Mouse (Mus musculus) heart, embryonic 11.5 days (tissue): ENCODE data around the gene Srp68. TPM values are rescaled to one million over a fixed set of nuclear protein-coding genes. Genes with fewer than 3 reads are reported as not detected.
"Not testable (repeated sequence)": the region's sequence is repeated elsewhere in the genome, so short reads cannot be mapped to it uniquely, and the experiment has no call there.

Experiments used
- ATAC-seq: fragments of 200-750 bp; cut with Nextera tagmentation; replicated peaks from 2 replicates; pipeline ENCODE4 v1.8.0; 2017; ENCODE audit warnings: moderate library complexity; ENCODE audit not compliant: insufficient number of reproducible peaks, low FRiP score, low TSS enrichment
- H3K27ac ChIP-seq: fragments of 300-500 bp; sonication (generic); 2 replicates; pipeline ENCODE4 v1.5.1; 2014; ENCODE audit warnings: mild to moderate bottlenecking, low read depth, low read length
- H3K27me3 ChIP-seq: fragments of 300-500 bp; sonication (generic); 2 replicates; pipeline ENCODE4 v1.6.1; 2014; ENCODE audit warnings: mild to moderate bottlenecking, low read length, mixed read lengths; ENCODE audit not compliant: control insufficient read depth, insufficient read depth
- H3K36me3 ChIP-seq: fragments of 300-500 bp; sonication (generic); 2 replicates; pipeline ENCODE4 v1.6.1; 2014; ENCODE audit warnings: mild to moderate bottlenecking, low read length, moderate library complexity, mixed read lengths; ENCODE audit not compliant: control insufficient read depth, insufficient read depth
- H3K4me1 ChIP-seq: fragments of 300-500 bp; sonication (generic); 2 replicates; pipeline ENCODE4 v1.6.1; 2014; ENCODE audit warnings: low read length; ENCODE audit not compliant: control insufficient read depth, insufficient read depth
- H3K4me2 ChIP-seq: fragments of 300-500 bp; sonication (generic); 2 replicates; pipeline ENCODE4 v1.6.1; 2014; ENCODE audit warnings: mild to moderate bottlenecking, moderate library complexity
- H3K4me3 ChIP-seq: fragments of 300-500 bp; sonication (generic); 2 replicates; pipeline ENCODE4 v1.5.1; 2014; ENCODE audit warnings: low read depth, low read length
- H3K9ac ChIP-seq: fragments of 300-500 bp; sonication (generic); 2 replicates; pipeline ENCODE4 v1.6.1; 2014; ENCODE audit warnings: mild to moderate bottlenecking, low read depth, low read length, moderate library complexity
- H3K9me3 ChIP-seq: fragments of 300-500 bp; sonication (generic); replicated peaks from 2 replicates; pipeline ENCODE4 v1.6.1; 2016; ENCODE audit warnings: low read length; ENCODE audit not compliant: control insufficient read depth
- WGBS: fragments of 180-500 bp; shearing (Covaris S2); extraction: QIAGEN DNeasy Blood & Tissue Kit; methylation state at CpG from one replicate; pipeline ENCODE4 v1.1.7; 2014; ENCODE audit not compliant: insufficient replicate concordance; 5-methylcytosine and 5-hydroxymethylcytosine counted together
- polyA plus RNA-seq: library from polyadenylated mRNA; unstranded; fragments of >200 nt; fragmentation: Nextera tagmentation; extraction: Ambion mirVana; gene quantifications from 2 replicates; pipeline ENCODE4 v1.2.1, GENCODE M21; 2014

Srp68 gene
- polyA plus RNA-seq, 1 experiment from 2014 or later: 61.9 TPM

DNA sequence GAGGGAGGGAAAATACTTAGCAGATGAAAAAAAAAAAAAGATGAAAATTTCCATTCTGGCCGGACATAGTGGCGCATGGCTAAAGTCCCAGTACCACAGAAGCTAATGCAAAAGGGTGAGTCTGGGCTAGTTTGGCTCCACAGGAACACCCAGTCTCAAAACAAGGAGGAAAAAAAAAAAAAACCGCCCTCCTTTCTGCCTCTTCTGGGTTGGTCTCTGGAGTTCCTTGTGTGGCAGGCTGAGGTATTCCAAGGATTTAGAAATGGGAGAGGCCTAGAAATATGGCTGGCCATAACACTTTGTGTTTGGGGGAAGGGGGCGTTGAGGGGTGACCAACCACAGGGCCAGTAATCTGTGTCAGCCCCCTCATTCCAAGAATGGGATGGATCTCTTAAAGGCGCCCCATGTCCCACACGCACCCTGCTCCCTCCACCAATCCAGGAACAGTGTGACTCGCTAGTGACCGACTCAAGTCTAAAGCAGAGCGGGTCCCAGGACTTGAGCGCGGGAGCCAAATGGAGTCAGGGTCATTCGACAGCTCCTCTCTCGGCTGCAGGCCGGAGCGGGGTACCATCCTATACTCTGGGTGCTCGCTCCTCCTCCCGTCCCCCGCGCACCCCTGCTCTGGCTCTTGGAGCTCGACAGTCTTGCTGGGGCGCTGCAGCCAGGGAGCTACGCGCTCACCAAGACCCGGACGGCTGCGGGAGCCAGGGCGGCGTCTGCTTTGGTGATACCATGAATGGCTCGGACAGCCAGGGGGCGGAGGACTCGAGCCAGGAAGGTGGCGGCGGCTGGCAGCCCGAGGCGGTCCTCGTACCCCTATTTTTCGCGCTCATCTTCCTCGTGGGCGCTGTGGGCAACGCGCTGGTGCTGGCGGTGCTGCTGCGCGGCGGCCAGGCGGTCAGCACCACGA, 7.0 kb upstream of the Srp68 start, which contains the start of gene Galr2:
TSS of gene Galr2 (plus strand) at position 189 of the 913 bp plus-strand sequence.
- Histone ChIP-seq H3K4me2 (peak within 1 kb of the TSS; percentile 68), H3K27me3 (peaks cover 64% of the 10 kb centered on the region)

DNA sequence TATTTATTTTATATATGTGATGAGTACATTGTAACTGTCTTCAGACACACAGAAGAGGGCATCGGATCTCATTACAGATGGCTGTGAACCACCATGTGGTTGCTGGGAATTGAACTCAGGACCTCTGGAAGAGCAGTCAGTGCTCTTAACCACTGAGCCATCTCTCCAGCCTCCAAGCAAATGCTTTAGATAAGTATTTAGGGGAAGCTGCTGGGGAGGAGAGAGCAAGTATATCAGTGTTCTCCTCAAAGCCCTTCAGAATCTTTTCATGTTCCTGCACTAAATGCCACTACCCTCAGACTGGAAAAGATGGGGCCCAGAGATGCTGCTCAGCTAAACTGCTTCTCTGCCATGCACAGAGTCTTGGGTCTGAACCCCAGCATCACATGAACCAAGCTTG, 3.2 kb upstream of the Srp68 start:
- H3K36me3 ChIP-seq, ATAC-seq, H3K27ac ChIP-seq, H3K9ac ChIP-seq, H3K4me3 ChIP-seq, H3K4me2 ChIP-seq, H3K9me3 ChIP-seq: not testable (repeated sequence)
- 88% methylated on average over 1 of the region's 1 CpGs for WGBS
- Histone ChIP-seq H3K4me1 (peaks cover 18% of the 10 kb centered on the region), H3K27me3 (peaks cover 26% of the 10 kb centered on the region)

More for the DNA sequence above, 7.0 kb upstream of the Srp68 start, which contains the start of gene Galr2:
- Histone ChIP-seq H3K27ac (no peak within 1 kb of the TSS), H3K9ac (peak within 1 kb of the TSS; percentile 46; the same call in 1 of the 2 replicates), H3K9me3 (no peaks in the 10 kb centered on the region), H3K4me3 (peak within 1 kb of the TSS; percentile 41), H3K4me1 (peaks cover 9% of the 10 kb centered on the region), H3K36me3 (no peaks in the 10 kb centered on the region)
- ATAC-seq: no peak
- 7% methylated on average over 40 of the region's 48 CpGs for WGBS

DNA sequence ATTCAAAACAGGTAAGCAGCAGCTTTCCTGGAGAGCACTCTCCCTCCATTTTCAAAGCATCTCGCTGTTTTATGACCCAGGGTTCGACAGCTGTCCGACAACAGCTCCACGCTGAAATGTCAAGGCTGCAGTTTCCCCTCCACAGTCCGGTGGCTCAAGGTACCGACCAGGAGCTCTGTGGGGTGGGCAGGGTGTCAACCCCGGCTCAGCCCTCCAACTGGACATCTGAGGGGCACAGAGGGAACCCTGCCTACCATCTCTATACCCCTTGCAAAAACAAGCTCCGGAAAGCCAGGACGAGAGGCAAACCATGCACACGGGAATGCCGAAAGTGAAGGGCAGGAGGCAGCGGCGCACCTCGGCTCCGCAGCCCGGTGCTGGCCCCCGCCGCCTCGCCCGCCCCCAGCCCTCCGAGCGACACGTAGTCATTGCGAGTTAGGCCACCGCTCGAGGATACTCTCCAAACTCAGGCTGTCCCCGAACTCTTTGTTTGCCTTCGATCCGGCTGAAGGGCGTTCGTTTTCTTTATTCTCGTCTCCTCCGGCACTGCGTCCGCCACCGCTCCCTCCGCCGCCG, 460 bp downstream of the Srp68 start:
- peak; percentile 49; the same call in 1 of the 2 replicates for ATAC-seq
- Histone ChIP-seq H3K27me3 (no peaks in the 10 kb centered on the region), H3K9me3 (no peaks in the 10 kb centered on the region), H3K4me2 (peak overlapping the region; percentile 90), H3K4me1 (peaks cover 12% of the 10 kb centered on the region), H3K36me3 (peaks cover 16% of the 10 kb centered on the region), H3K27ac (peak overlapping the region; percentile 46), H3K4me3 (peak overlapping the region; percentile 74), H3K9ac (peak overlapping the region; percentile 79)
- WGBS: under 1% methylated on average over 39 of the region's 39 CpGs

DNA sequence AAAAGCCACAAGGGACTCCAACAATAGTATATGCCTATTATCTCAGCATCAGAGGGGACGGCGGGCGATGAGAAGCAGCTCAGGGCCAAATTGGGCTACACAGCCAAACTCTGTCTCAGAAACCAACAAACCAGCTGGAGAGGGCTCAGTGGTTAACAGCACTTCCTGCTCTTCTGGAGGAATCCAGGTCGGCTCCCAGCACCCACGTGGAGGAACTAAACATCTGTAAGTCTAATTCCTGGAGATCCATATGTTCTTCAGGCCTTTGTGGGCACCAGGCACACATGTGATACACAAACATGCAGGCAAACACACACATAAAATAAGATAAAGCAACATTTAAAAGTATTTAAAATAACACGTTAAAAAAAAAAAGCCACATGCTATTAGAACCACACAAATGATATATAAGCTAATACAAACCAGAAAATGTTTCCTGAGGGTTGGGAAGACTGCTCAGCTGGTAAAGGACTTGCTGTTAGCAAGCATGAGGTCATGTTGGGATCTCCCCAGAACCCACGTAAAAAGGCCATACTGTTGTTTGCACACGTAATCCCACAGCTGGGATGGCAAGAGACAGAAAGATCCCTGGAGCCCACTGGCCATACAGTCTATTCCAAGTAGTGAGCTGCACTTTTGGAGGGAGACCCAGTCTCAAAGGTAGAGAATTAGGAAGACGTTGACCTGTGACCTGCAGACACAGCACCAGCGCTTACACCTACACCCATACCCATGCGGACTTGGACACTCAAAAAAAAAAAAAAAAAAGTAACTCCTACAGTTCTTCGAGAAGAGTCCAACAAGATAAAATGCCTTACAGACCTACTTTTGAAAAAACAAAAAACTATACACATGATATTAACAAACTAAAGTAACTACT, 1.2 kb downstream of the Srp68 start:
- H3K36me3 ChIP-seq: peaks cover 22% of the 10 kb centered on the region
- ATAC-seq: no peak
- peaks cover 12% of the 10 kb centered on the region for H3K4me1 ChIP-seq
- peak overlapping the region; percentile 79 for H3K9ac ChIP-seq
- no peak overlapping the region for H3K27ac ChIP-seq
- H3K4me2 ChIP-seq: peak overlapping the region; percentile 90
- peak overlapping the region; percentile 74 for H3K4me3 ChIP-seq
- H3K9me3 ChIP-seq: no peaks in the 10 kb centered on the region
- H3K27me3 ChIP-seq: no peaks in the 10 kb centered on the region
- 46% methylated on average over 12 of the region's 12 CpGs for WGBS

DNA sequence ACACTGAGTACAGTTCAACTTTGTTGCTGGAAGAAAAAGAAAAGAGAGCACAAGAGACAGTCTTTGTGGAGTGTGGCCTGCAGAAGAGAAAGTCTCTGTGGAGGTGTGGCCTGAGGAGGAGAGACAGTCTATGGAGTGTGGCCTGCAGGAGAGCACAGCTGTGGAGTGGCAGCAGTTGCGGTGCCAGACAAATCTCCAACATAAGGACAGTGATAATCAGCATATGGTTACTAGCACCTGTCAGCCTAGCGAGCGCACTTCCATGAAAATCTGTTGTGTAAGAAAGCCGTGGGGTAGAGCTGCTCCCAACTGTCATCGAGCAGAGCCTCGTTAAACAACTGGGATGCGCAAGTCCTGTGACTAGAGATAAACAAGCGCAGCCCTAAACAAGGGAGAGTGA, 4.5 kb downstream of the Srp68 start:
- Histone ChIP-seq H3K9me3 (no peaks in the 10 kb centered on the region), H3K4me2 (no peak overlapping the region), H3K4me1 (peaks cover 12% of the 10 kb centered on the region), H3K4me3 (no peak overlapping the region), H3K36me3 (peaks cover 40% of the 10 kb centered on the region), H3K9ac (no peak overlapping the region), H3K27me3 (no peaks in the 10 kb centered on the region), H3K27ac (no peak overlapping the region)
- ATAC-seq: no peak
- WGBS: 92% methylated on average over 8 of the region's 8 CpGs

DNA sequence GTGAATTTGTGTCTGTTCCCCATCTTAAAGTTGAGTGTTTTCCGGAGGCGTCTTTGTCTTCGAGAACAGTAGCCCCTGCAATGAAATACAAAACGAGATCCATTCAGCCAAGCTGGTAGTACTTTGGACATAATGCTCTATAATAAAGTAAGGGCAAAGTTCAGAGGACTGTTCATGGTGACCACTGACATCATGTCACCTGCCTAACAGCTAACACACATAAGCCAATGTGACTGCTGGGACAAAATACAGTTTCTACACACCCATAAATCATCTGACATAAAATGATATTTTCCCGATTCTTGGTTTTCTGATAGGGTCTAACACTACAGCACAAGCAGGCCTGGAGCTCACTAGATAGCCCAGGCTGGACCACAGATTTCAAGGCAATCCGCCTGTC, 5.7 kb downstream of the Srp68 start:
- WGBS: 88% methylated on average over 6 of the region's 6 CpGs
- Histone ChIP-seq H3K36me3 (peaks cover 46% of the 10 kb centered on the region), H3K9ac (no peak overlapping the region), H3K27me3 (no peaks in the 10 kb centered on the region), H3K27ac (no peak overlapping the region), H3K4me3 (no peak overlapping the region), H3K4me1 (peaks cover 12% of the 10 kb centered on the region), H3K4me2 (no peak overlapping the region), H3K9me3 (no peaks in the 10 kb centered on the region)
- no peak for ATAC-seq

DNA sequence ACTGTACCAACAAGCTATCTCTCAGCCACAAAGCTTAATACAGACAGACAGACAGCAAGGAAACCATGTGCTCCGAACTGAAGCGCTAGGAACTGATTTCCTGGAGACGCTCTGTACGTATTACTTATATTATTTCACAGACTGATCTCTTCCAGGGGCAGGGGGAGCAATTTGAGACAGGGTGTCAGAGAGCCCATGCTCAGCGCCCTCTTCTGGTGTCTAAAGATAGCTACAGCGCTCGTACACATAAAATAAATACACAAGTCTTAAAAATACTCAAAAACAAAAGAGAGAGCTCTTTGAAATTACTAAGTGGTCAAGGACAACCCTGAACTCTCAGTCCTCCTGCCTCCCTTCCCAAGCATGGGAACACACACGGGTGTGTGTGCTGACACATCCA, 6.4 kb downstream of the Srp68 start:
- H3K4me1 ChIP-seq: peaks cover 7% of the 10 kb centered on the region
- H3K9ac ChIP-seq: no peak overlapping the region
- peaks cover 51% of the 10 kb centered on the region for H3K36me3 ChIP-seq
- no peaks in the 10 kb centered on the region for H3K27me3 ChIP-seq
- WGBS: 79% methylated on average over 8 of the region's 8 CpGs
- no peak overlapping the region for H3K4me2 ChIP-seq
- no peaks in the 10 kb centered on the region for H3K9me3 ChIP-seq
- ATAC-seq: no peak
- H3K4me3 ChIP-seq: no peak overlapping the region
- H3K27ac ChIP-seq: no peak overlapping the region

DNA sequence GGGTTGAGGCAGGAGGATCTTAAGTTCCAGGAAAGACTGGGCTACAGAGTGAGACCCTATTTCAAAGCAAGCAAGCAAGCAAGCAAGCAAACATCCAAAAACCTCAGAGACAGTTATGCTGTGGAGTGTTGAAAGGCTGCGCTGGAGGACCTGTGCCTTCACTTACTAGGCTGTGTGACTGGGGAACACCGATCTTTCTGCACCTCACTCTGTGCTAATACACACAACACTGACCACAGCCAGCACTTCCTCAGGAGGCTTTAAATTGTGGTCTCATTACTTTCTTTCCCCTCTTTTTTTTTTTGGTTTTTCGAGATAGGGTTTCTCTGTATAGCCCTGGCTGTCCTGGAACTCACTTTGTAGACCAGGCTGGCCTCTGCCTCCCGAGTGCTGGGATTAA, 8.2 kb downstream of the Srp68 start:
- Histone ChIP-seq H3K4me3 (no peak overlapping the region), H3K27ac (no peak overlapping the region), H3K9me3 (no peaks in the 10 kb centered on the region), H3K4me2 (no peak overlapping the region), H3K4me1 (no peaks in the 10 kb centered on the region), H3K36me3 (peaks cover 58% of the 10 kb centered on the region), H3K27me3 (no peaks in the 10 kb centered on the region), H3K9ac (no peak overlapping the region)
- ATAC-seq: no peak
- 91% methylated on average over 4 of the region's 4 CpGs for WGBS
